Mouse (Mus musculus): ENCODE results near the gene Olfr782. TPM values are rescaled to one million over a fixed set of nuclear protein-coding genes. Genes with fewer than 3 reads are reported as not detected.
"Not testable (repeated sequence)": the region's sequence is repeated elsewhere in the genome, so short reads cannot be mapped to it uniquely, and the experiment has no call there.

Olfr782 gene
- not detected in 2 replicates for polyA plus RNA-seq (2014; fragmentation: Nextera tagmentation; extraction: Ambion mirVana)

DNA sequence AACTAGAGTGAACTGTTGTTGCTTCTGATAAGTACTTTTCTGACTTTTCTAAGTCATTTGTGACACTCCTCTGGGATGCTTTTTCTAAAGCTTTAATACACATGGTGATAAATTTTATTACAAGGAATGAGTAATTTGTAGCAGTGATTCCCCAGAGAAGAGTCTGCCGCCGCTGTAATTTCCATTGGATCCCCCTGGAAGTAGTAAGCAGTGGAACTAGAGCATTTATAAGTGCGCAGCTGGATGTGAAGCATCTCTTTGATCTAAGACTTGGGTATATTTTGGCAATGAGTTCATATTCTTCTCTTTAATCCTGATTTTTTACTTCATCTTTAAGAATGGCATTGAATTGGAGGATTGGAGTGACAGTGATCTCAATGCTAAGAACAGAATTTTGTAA lies at the start of gene Olfr782:
Olfr782 (plus strand) TSS at position 301 of the 400 bp plus-strand sequence.
- 94% methylated on average over 3 of the region's 3 CpGs for WGBS
- Histone ChIP-seq H3K9me3 (ENCODE audit: low read depth, low read length) (no peaks in the 10 kb centered on the region), H3K27me3 (ENCODE audit: insufficient read depth, low read length) (no peaks in the 10 kb centered on the region), H3K9ac (no peak within 1 kb of the TSS), H3K4me1 (ENCODE audit: insufficient read depth) (no peaks in the 10 kb centered on the region), H3K4me3 (ENCODE audit: low read depth, low read length) (no peak within 1 kb of the TSS), H3K4me2 (no peak within 1 kb of the TSS), H3K36me3 (ENCODE audit: insufficient read depth) (no peaks in the 10 kb centered on the region), H3K27ac (ENCODE audit: low read depth) (no peak within 1 kb of the TSS)
- ATAC-seq (ENCODE audit: insufficient read depth): no peak
- TF ChIP-seq CTCF (IDR thresholded peaks at IDR 0.05; ENCODE audit: low read depth): no peak
- DNase-seq: no peak

- not testable (repeated sequence) for H3K4me2 ChIP-seq; H3K9ac ChIP-seq; H3K36me3 ChIP-seq (ENCODE audit: insufficient read depth); H3K4me1 ChIP-seq (ENCODE audit: insufficient read depth); H3K27me3 ChIP-seq (ENCODE audit: insufficient read depth, low read length); H3K27ac ChIP-seq (ENCODE audit: low read depth); ATAC-seq (ENCODE audit: insufficient read depth); DNase-seq; H3K9me3 ChIP-seq (ENCODE audit: low read depth, low read length); H3K4me3 ChIP-seq (ENCODE audit: low read depth, low read length)
- WGBS: 51% methylated on average over 1 of the region's 1 CpGs
Observed at GRCm38 (mm10) chr10:129312973-129313372, 35.7 kb upstream of the Olfr782 start.

- not testable (repeated sequence) for DNase-seq; H3K9me3 ChIP-seq (ENCODE audit: low read depth, low read length); H3K27me3 ChIP-seq (ENCODE audit: insufficient read depth, low read length); H3K4me3 ChIP-seq (ENCODE audit: low read depth, low read length); ATAC-seq (ENCODE audit: insufficient read depth); H3K27ac ChIP-seq (ENCODE audit: low read depth); H3K9ac ChIP-seq; H3K4me1 ChIP-seq (ENCODE audit: insufficient read depth); H3K36me3 ChIP-seq (ENCODE audit: insufficient read depth); H3K4me2 ChIP-seq
- no CpG with 5 or more reads among the region's 1 CpGs for WGBS
Observed at GRCm38 (mm10) chr10:129313521-129313920, 35.1 kb upstream of the Olfr782 start.

GRCm38 (mm10) chr10:129317817-129318216 lies 30.8 kb upstream of the Olfr782 start, which contains the start of gene Olfr780:
Gene Olfr780, plus strand, starts transcription at chr10:129318117.
- H3K4me2 ChIP-seq: no peak within 1 kb of the TSS
- ATAC-seq (ENCODE audit: insufficient read depth): no peak
- H3K9ac ChIP-seq: no peak within 1 kb of the TSS
- no peaks in the 10 kb centered on the region for H3K9me3 ChIP-seq (ENCODE audit: low read depth, low read length)
- no peaks in the 10 kb centered on the region for H3K36me3 ChIP-seq (ENCODE audit: insufficient read depth)
- H3K27me3 ChIP-seq (ENCODE audit: insufficient read depth, low read length): no peaks in the 10 kb centered on the region
- 83% methylated on average over 3 of the region's 3 CpGs for WGBS
- no peaks in the 10 kb centered on the region for H3K4me1 ChIP-seq (ENCODE audit: insufficient read depth)
- no peak for DNase-seq
- no peak within 1 kb of the TSS for H3K27ac ChIP-seq (ENCODE audit: low read depth)
- no peak within 1 kb of the TSS for H3K4me3 ChIP-seq (ENCODE audit: low read depth, low read length)
- TF ChIP-seq CTCF (IDR thresholded peaks at IDR 0.05; ENCODE audit: low read depth): no peak

DNA sequence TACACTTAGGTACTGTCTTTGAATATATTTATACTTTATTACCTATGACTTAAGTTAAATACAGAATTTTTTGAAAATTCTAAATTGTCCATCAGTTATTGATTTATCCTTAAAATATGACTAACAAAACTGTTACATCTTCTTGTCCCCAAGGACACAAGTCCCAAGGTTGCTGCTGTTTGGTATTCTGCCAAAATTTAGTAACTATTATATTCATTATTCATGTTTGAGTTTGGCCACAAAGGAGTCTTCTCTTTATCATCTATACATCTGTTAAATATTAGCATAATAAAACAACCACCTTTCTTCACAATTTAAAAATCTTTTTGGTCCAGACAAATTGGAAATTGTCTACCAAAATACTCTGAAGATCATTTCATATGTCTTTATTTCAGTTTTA lies 20.1 kb upstream of the Olfr782 start, which contains the start of gene Olfr781:
Olfr781 (plus strand) TSS at position 301 of the 400 bp plus-strand sequence.
- Histone ChIP-seq H3K36me3 (ENCODE audit: insufficient read depth) (no peaks in the 10 kb centered on the region), H3K27ac (ENCODE audit: low read depth) (no peak within 1 kb of the TSS), H3K4me2 (no peak within 1 kb of the TSS), H3K4me3 (ENCODE audit: low read depth, low read length) (no peak within 1 kb of the TSS), H3K9ac (no peak within 1 kb of the TSS), H3K4me1 (ENCODE audit: insufficient read depth) (no peaks in the 10 kb centered on the region), H3K9me3 (ENCODE audit: low read depth, low read length) (no peaks in the 10 kb centered on the region), H3K27me3 (ENCODE audit: insufficient read depth, low read length) (no peaks in the 10 kb centered on the region)
- ATAC-seq (ENCODE audit: insufficient read depth) (no peak), DNase-seq (no peak)
- TF ChIP-seq CTCF (IDR thresholded peaks at IDR 0.05; ENCODE audit: low read depth): no peak

- H3K4me3 ChIP-seq (ENCODE audit: low read depth, low read length): not testable (repeated sequence)
Observed at GRCm38 (mm10) chr10:129352475-129352874, 3.8 kb downstream of the Olfr782 start.

DNA sequence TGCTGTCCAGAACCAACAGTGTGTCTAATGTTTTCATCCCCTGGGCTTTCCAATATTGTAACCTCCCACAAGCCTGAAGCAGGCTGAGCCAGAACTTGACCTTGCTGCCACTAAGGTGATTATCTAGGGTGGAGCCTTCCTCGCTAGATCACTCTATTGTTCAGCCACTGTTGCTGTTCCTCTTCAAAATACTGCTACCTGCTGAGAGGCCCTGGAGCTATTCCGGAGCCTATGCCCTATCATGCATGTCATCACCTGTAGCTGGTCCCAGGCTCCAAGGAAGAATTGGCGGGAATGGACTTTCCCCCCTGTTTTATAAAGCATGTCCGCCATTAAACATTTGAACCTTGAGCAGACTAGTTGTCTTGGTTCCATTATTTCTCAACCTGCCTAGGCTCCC lies 7.8 kb downstream of the Olfr782 start:
- not testable (repeated sequence) for H3K9me3 ChIP-seq (ENCODE audit: low read depth, low read length); H3K36me3 ChIP-seq (ENCODE audit: insufficient read depth); H3K27ac ChIP-seq (ENCODE audit: low read depth); H3K9ac ChIP-seq; ATAC-seq (ENCODE audit: insufficient read depth); H3K4me2 ChIP-seq; H3K4me1 ChIP-seq (ENCODE audit: insufficient read depth); H3K4me3 ChIP-seq (ENCODE audit: low read depth, low read length); DNase-seq; H3K27me3 ChIP-seq (ENCODE audit: insufficient read depth, low read length)
- WGBS: 83% methylated on average over 4 of the region's 4 CpGs

More at GRCm38 (mm10) chr10:129352475-129352874, 3.8 kb downstream of the Olfr782 start:
- not testable (repeated sequence) for H3K9me3 ChIP-seq (ENCODE audit: low read depth, low read length); H3K9ac ChIP-seq; H3K36me3 ChIP-seq (ENCODE audit: insufficient read depth); DNase-seq; H3K27me3 ChIP-seq (ENCODE audit: insufficient read depth, low read length); H3K4me1 ChIP-seq (ENCODE audit: insufficient read depth); ATAC-seq (ENCODE audit: insufficient read depth); H3K4me2 ChIP-seq; H3K27ac ChIP-seq (ENCODE audit: low read depth)
- WGBS: 73% methylated on average over 2 of the region's 2 CpGs

DNA sequence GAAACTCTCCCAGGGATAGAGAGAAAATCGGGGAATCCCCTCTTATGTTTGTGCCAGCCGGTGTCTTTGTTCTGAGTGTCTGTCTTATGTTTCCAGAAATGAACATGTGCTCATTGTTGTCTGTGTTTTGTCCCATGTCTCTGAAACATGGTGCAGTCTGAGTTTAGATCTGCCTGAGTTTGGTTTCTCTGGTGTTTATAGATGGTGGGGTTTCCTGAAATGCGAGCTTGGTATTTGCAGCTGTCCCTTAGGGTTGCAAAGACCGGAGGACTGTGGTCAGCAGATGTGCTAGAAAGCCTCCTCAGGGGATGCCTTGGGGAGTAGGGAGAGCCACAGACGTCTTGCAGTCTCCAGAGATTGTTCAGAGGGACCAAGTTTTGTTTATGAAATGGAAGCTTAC lies 8.7 kb downstream of the Olfr782 start:
- Histone ChIP-seq H3K9ac (no peak overlapping the region), H3K27me3 (ENCODE audit: insufficient read depth, low read length) (no peaks in the 10 kb centered on the region), H3K9me3 (ENCODE audit: low read depth, low read length) (no peaks in the 10 kb centered on the region), H3K4me1 (ENCODE audit: insufficient read depth) (no peaks in the 10 kb centered on the region), H3K4me2 (no peak overlapping the region), H3K36me3 (ENCODE audit: insufficient read depth) (no peaks in the 10 kb centered on the region), H3K27ac (ENCODE audit: low read depth) (no peak overlapping the region), H3K4me3 (ENCODE audit: low read depth, low read length) (no peak overlapping the region)
- no peak for ATAC-seq (ENCODE audit: insufficient read depth)
- DNase-seq: no peak
- TF ChIP-seq CTCF (IDR thresholded peaks at IDR 0.05; ENCODE audit: low read depth): no peak
- WGBS: 75% methylated on average over 5 of the region's 5 CpGs

DNA sequence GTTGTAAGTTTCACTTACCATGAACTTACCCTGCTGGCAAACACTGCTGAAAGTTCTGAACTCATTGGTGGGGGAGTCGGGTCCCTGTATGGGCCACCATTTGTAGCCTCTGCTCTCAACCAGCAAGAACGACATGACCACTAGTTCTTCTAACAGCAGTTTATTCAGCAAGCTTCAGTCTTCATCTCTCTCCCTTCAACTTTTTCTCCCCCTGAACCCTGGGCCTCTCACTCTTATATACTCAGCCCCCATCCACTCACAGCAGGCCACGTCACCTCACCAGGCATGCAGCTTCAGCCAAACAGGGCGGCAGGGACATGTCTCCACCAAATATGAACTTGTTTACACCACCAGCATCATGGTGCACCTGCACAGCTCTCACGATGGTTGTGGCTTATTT lies 25.4 kb downstream of the Olfr782 start:
- H3K4me3 ChIP-seq (ENCODE audit: low read depth, low read length); ATAC-seq (ENCODE audit: insufficient read depth); H3K27me3 ChIP-seq (ENCODE audit: insufficient read depth, low read length); H3K27ac ChIP-seq (ENCODE audit: low read depth); H3K4me1 ChIP-seq (ENCODE audit: insufficient read depth); H3K9me3 ChIP-seq (ENCODE audit: low read depth, low read length); H3K4me2 ChIP-seq; H3K36me3 ChIP-seq (ENCODE audit: insufficient read depth); DNase-seq; H3K9ac ChIP-seq: not testable (repeated sequence)
- 81% methylated on average over 5 of the region's 5 CpGs for WGBS

Data from lung, embryonic 14.5 days (tissue).